ENCODE assay signal across 21 mouse cellular contexts in the genomic region with DNA sequence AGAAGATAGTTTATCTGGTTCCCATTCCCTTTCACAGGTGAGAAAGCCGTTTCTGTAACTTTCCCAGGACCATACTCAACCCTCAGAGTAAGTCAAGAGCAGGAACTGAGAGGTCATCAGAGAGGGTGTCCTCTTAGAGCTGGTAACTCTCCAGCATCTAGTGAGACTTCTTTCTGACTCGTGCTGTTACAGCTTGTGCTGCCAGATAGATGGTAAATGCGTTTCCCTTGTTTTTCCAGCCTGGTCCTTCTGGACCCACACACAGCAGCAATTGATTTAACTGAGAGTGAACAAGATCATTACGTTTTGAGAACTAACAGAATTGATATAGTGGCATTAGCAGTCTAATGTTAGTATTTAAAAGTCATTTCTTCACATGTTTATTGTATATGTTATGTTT. TPM values are rescaled to one million over a fixed set of nuclear protein-coding genes. Genes with fewer than 3 reads are reported as not detected.
DNase-seq lines count a peak whose midpoint lies in the region; ATAC-seq and TF ChIP-seq lines count a peak whose summit lies in the region.
"Had no signal": no experiment of that assay in that cellular context is flagged by ENCODE, and none has a peak within 500 bp of the region (broad histone marks: within the 10 kb centered on the region; RNA-seq: fewer than 3 reads in every experiment).

No protein-coding gene starts in this region.

- no peak for TF ChIP-seq POLR2A in liver, adult 2 months (IDR thresholded peaks at IDR 0.05; ENCODE audit: extremely low read depth, insufficient read depth, low read length)

- DNase-seq in heart, adult 11 months = peak; percentile 63
- no peak for DNase-seq in heart, adult 8-10 months (ENCODE audit: low spot score)
- peak; percentile 64 for DNase-seq in liver, adult 2 months (ENCODE audit: extremely low read depth, low read depth, low spot score)
- DNase-seq in liver, embryonic 11.5 days (ENCODE audit: low spot score) = no peak
- DNase-seq in liver, postnatal 0 days = no peak
- DNase-seq in liver = no peak
- DNase-seq: adrenal gland, adult 2 months; adrenal gland, adult 8-10 months; adrenal gland, postnatal 10 days; adrenal gland, postnatal 14 days; adrenal gland, postnatal 25 days; adrenal gland, postnatal 36 days; B cell, adult 2 months; cerebellum, adult 11 months; cerebellum, adult 11-12 months; cerebellum, adult 18-20 months had no signal

- H3K4me1 ChIP-seq in liver, adult 2 months (ENCODE audit: control insufficient read depth, insufficient read depth, low read length) = peaks cover 46% of the 10 kb centered on the region
- H3K4me1 ChIP-seq in liver, embryonic 11.5 days (replicated peaks; ENCODE audit: control insufficient read depth, insufficient read depth, low read length) = peaks cover 19% of the 10 kb centered on the region
- H3K4me1 ChIP-seq in liver, postnatal 0 days (ENCODE audit: insufficient read depth) = peaks cover 14% of the 10 kb centered on the region; the same call in 1 of the 2 replicates

- peaks cover 43% of the 10 kb centered on the region for H3K79me2 ChIP-seq in liver, adult 2 months (ENCODE audit: control insufficient read depth, insufficient read depth, low read length)

- no peak overlapping the region for H3K4me3 ChIP-seq in liver, adult 2 months (ENCODE audit: insufficient read depth, low read depth, low read length)
- no peak overlapping the region for H3K4me3 ChIP-seq in liver, embryonic 11.5 days (ENCODE audit: low read depth, low read length)
- no peak overlapping the region for H3K4me3 ChIP-seq in liver, postnatal 0 days (ENCODE audit: low read depth, low read length)

- H3K9me3 ChIP-seq in liver, embryonic 11.5 days (ENCODE audit: control insufficient read depth, low read length) = no peaks in the 10 kb centered on the region
- H3K9me3 ChIP-seq in liver, postnatal 0 days (ENCODE audit: low read length) = no peaks in the 10 kb centered on the region
- H3K9me3 ChIP-seq: G1E had no signal

- H3K36me3 ChIP-seq in liver, adult 2 months (ENCODE audit: control insufficient read depth, insufficient read depth, low read length) = 0 out of 2 replicates have a peak, but pooled peaks cover 2% of the 10 kb centered on the region
- no peaks in the 10 kb centered on the region for H3K36me3 ChIP-seq in liver, embryonic 11.5 days (ENCODE audit: control insufficient read depth, insufficient read depth, low read length)
- no peaks in the 10 kb centered on the region for H3K36me3 ChIP-seq in liver, postnatal 0 days (replicated peaks; ENCODE audit: insufficient read depth, low read length)
- H3K36me3 ChIP-seq: G1E had no signal

- H3K9ac ChIP-seq in liver, adult 2 months (ENCODE audit: low read depth, low read length) = no peak overlapping the region; the same call in 1 of the 2 replicates
- H3K9ac ChIP-seq in liver, embryonic 11.5 days (ENCODE audit: low read depth, low read length) = no peak overlapping the region
- H3K9ac ChIP-seq in liver, postnatal 0 days (replicated peaks) = no peak overlapping the region; the same call in 1 of the 2 replicates

- no peak overlapping the region for H3K4me2 ChIP-seq in liver, embryonic 11.5 days
- no peak overlapping the region for H3K4me2 ChIP-seq in liver, postnatal 0 days (ENCODE audit: low read depth, low read length)

- no peak for TF ChIP-seq CTCF in liver, adult 2 months (IDR thresholded peaks at IDR 0.05; ENCODE audit: low read depth, low read length)
- no peak for TF ChIP-seq CTCF in liver, postnatal 0 days (IDR thresholded peaks at IDR 0.05; ENCODE audit: low read depth)

- H3K27ac ChIP-seq in liver, adult 2 months (replicated peaks; ENCODE audit: insufficient read depth, low read depth, low read length) = peak overlapping the region; percentile 99
- H3K27ac ChIP-seq in liver, embryonic 11.5 days (ENCODE audit: low read depth, low read length) = no peak overlapping the region
- 0 out of 2 replicates have a peak overlapping the region, but pooled peaks have one; percentile 31 for H3K27ac ChIP-seq in liver, postnatal 0 days (ENCODE audit: low read depth)

- H3K27me3 ChIP-seq in liver, adult 2 months (ENCODE audit: control insufficient read depth, insufficient read depth, low read length) = no peaks in the 10 kb centered on the region
- no peaks in the 10 kb centered on the region for H3K27me3 ChIP-seq in liver, embryonic 11.5 days (replicated peaks; ENCODE audit: control insufficient read depth, insufficient read depth, low read length)
- no peaks in the 10 kb centered on the region for H3K27me3 ChIP-seq in liver, postnatal 0 days (ENCODE audit: insufficient read depth, low read length)
- H3K27me3 ChIP-seq: CH12.LX, Patski had no signal

- 17% methylated on average over 4 of the region's 4 CpGs for WGBS in liver, adult 2 months
- WGBS in liver, embryonic 11.5 days = 72% methylated on average over 4 of the region's 4 CpGs
- 46% methylated on average over 4 of the region's 4 CpGs for WGBS in liver, postnatal 0 days (ENCODE audit: insufficient replicate concordance)

- no peak for TF ChIP-seq EP300 in liver, postnatal 0 days (IDR thresholded peaks at IDR 0.05; ENCODE audit: low read depth)

- no peak for ATAC-seq in liver, embryonic 11.5 days (replicated peaks; ENCODE audit: low FRiP score)
- ATAC-seq in liver, postnatal 0 days = no peak
- ATAC-seq: activated CD4-positive, CD25-positive, alpha-beta regulatory T cell, adult 4 months; CD4-positive, CD25-positive, alpha-beta regulatory T cell, adult 4 months; Patski had no signal

RNA-seq across cellular contexts. Expression of a gene that starts 16.6 kb away (rescaled TPM):
- 10 to 100 TPM; 21.8 to 23.5 (median 22.8) TPM for total RNA-seq in heart, adult 8-10 months (2022)
- 53.9 and 61.8 TPM in 2 replicates for total RNA-seq in liver, adult 2 months (2014; rRNA removed)
- polyA plus RNA-seq in liver, adult 2 months (2012; rRNA removed) = 16.9 and 19.3 TPM in 2 replicates
- 9.5 and 10.0 TPM in 2 replicates for polyA plus RNA-seq in liver, embryonic 11.5 days (2014; fragmentation: Nextera tagmentation; extraction: Ambion mirVana)
- 3.9 and 4.2 TPM in 2 replicates for polyA plus RNA-seq in liver, postnatal 0 days (2015; fragmentation: Nextera tagmentation; extraction: Ambion mirVana)

RNA-seq across cellular contexts. Expression of a gene that starts 43.4 kb away (rescaled TPM):
- 10 to 100 TPM; 41.5 to 45.6 (median 43.7) TPM for total RNA-seq in heart, adult 8-10 months (2022)
- total RNA-seq in liver, adult 2 months (2014; rRNA removed) = 32.6 and 35.8 TPM in 2 replicates
- 5.3 and 5.4 TPM in 2 replicates for polyA plus RNA-seq in liver, adult 2 months (2012; rRNA removed)
- 44.4 and 53.4 TPM in 2 replicates for polyA plus RNA-seq in liver, embryonic 11.5 days (2014; fragmentation: Nextera tagmentation; extraction: Ambion mirVana)
- 16.2 and 17.5 TPM in 2 replicates for polyA plus RNA-seq in liver, postnatal 0 days (2015; fragmentation: Nextera tagmentation; extraction: Ambion mirVana)

Comparison
In these comparisons a context has a peak if more than half of its experiments do, and no peak if none do; other contexts are left out.
1. DNase-seq: peak in heart, adult 11 months (single experiment) and liver, adult 2 months (single experiment); none in heart, adult 8-10 months (single experiment), liver, embryonic 11.5 days (single experiment), liver, postnatal 0 days (single experiment) and liver (single experiment).